Mouse (Mus musculus) left cerebral cortex, postnatal 25 days (tissue): Measurements from ENCODE around the gene Ddit4. TPM values are rescaled to one million over a fixed set of nuclear protein-coding genes. Genes with fewer than 3 reads are reported as not detected.
A peak's percentile ranks its signal among the peaks of the same experiment; 100 is the strongest.
"Not testable (repeated sequence)": the region's sequence is repeated elsewhere in the genome, so short reads cannot be mapped to it uniquely, and the experiment has no call there.

Source experiments
- DNase-seq, 2 experiments: peaks; one replicate each; pipeline ENCODE4 v3.0.0; 2022; ENCODE audit warnings: low spot score in 2 of 2, mixed read lengths in 1 of 2
- intact Hi-C: fragments of 180-260 bp; cut with DNase I; formaldehyde crosslinking; loops from one replicate; pipeline ENCODE4 v1.15.1; 2025
- total RNA-seq, 2 experiments: library from RNA; stranded (reverse); gene quantifications; 2 replicates each; pipeline ENCODE4 v1.2.3; 2021

The Ddit4 gene
- 10 to 100 TPM; 40.8 to 42.6 TPM for total RNA-seq

- DNase-seq: peak; percentile 100
- intact Hi-C loops: loop anchor here (1.0 to 2.0 kb wide), 3 partner anchors 19 to 58 kb away; partner anchors contain the start of genes Anapc16 and Ascc1
These were observed at the start of gene Ddit4 for GRCm38 (mm10) chr10:59951211-59952151. Ddit4 (minus strand) TSS chr10:59951834.

GRCm38 (mm10) chr10:59999057-59999456 lies 47.4 kb upstream of the Ddit4 start:
- no peak for DNase-seq
- intact Hi-C loops: no loop called here

- peak; percentile 70 to 78 for DNase-seq
- intact Hi-C loops: no loop called here
These were observed 46.0 kb upstream of the Ddit4 start for GRCm38 (mm10) chr10:59997591-59997990.

- DNase-seq: no peak
- intact Hi-C loops: no loop called here
These were observed 44.3 kb upstream of the Ddit4 start for GRCm38 (mm10) chr10:59995889-59996288.

GRCm38 (mm10) chr10:59993813-59994212 lies 42.2 kb upstream of the Ddit4 start:
- DNase-seq, intact Hi-C loops: not testable (repeated sequence)

- intact Hi-C loops: no loop called here
These were observed 40.4 kb upstream of the Ddit4 start for GRCm38 (mm10) chr10:59992024-59992423.

GRCm38 (mm10) chr10:59991262-59991880 lies 39.7 kb upstream of the Ddit4 start:
- intact Hi-C loops: no loop called here
- DNase-seq: no peak

More at GRCm38 (mm10) chr10:59992024-59992423, 40.4 kb upstream of the Ddit4 start:
- DNase-seq: no peak

- DNase-seq: no peak
- intact Hi-C loops: no loop called here
These were observed 38.8 kb upstream of the Ddit4 start for GRCm38 (mm10) chr10:59990393-59990792.

GRCm38 (mm10) chr10:59988036-59988435 lies 36.4 kb upstream of the Ddit4 start:
- no peak for DNase-seq
- intact Hi-C loops: no loop called here

GRCm38 (mm10) chr10:59982379-59982873 lies 30.8 kb upstream of the Ddit4 start:
- intact Hi-C loops: no loop called here

GRCm38 (mm10) chr10:59981792-59982191 lies 30.2 kb upstream of the Ddit4 start:
- DNase-seq: no peak
- intact Hi-C loops: no loop called here

More at GRCm38 (mm10) chr10:59982379-59982873, 30.8 kb upstream of the Ddit4 start:
- no peak for DNase-seq

GRCm38 (mm10) chr10:59981336-59981735 lies 29.7 kb upstream of the Ddit4 start:
- intact Hi-C loops: no loop called here
- no peak for DNase-seq

GRCm38 (mm10) chr10:59980815-59981244 lies 29.2 kb upstream of the Ddit4 start:
- intact Hi-C loops: no loop called here
- DNase-seq: peak in 1 of 2 experiments; percentile 45

- intact Hi-C loops: no loop called here
- DNase-seq: peak in 1 of 2 experiments; percentile 33
These were observed 27.5 kb upstream of the Ddit4 start for GRCm38 (mm10) chr10:59978873-59979743.

- DNase-seq: no peak
- intact Hi-C loops: no loop called here
These were observed 26.8 kb upstream of the Ddit4 start for GRCm38 (mm10) chr10:59978401-59978800.

- DNase-seq: peak in 1 of 2 experiments; percentile 57
These were observed 26.2 kb upstream of the Ddit4 start for GRCm38 (mm10) chr10:59977715-59978343.

GRCm38 (mm10) chr10:59977141-59977540 lies 25.5 kb upstream of the Ddit4 start:
- no peak for DNase-seq
- intact Hi-C loops: no loop called here

More at GRCm38 (mm10) chr10:59977715-59978343, 26.2 kb upstream of the Ddit4 start:
- intact Hi-C loops: no loop called here

GRCm38 (mm10) chr10:59974786-59975185 lies 23.2 kb upstream of the Ddit4 start:
- intact Hi-C loops: no loop called here
- no peak for DNase-seq

GRCm38 (mm10) chr10:59974191-59974664 lies 22.6 kb upstream of the Ddit4 start:
- intact Hi-C loops: no loop called here
- DNase-seq: peak in 1 of 2 experiments; percentile 61
